Mouse (Mus musculus) hindbrain, embryonic 10.5 days (tissue): ENCODE measurements around the gene Gm49450. TPM values are rescaled to one million over a fixed set of nuclear protein-coding genes. Genes with fewer than 3 reads are reported as not detected.

Experiments used
- polyA plus RNA-seq: library from polyadenylated mRNA; unstranded; fragments of >200 nt; fragmentation: Nextera tagmentation; extraction: Ambion mirVana; gene quantifications from 2 replicates; pipeline ENCODE4 v1.2.1, GENCODE M21; 2016

Gm49450 gene
- polyA plus RNA-seq, 1 experiment from 2014 or later: not detected

Other genes with a start within 250 kb of the Gm49450 start
- 1.7 and 3.1 TPM in 2 replicates for gene Ccdc65, start 245.3 kb downstream of the Gm49450 start, polyA plus RNA-seq
- 12.9 and 15.9 TPM in 2 replicates for gene Fkbp11, start 225.4 kb downstream of the Gm49450 start, polyA plus RNA-seq
- 42.6 and 45.1 TPM in 2 replicates for gene Arf3, start 190.3 kb downstream of the Gm49450 start, polyA plus RNA-seq
- gene Wnt10b, start 175.4 kb downstream of the Gm49450 start, polyA plus RNA-seq: 0.21 and 0.44 TPM in 2 replicates
- 13.7 and 13.8 TPM in 2 replicates for gene Wnt1, start 163.7 kb downstream of the Gm49450 start, polyA plus RNA-seq
- gene Ddn, start 144.1 kb downstream of the Gm49450 start, polyA plus RNA-seq: 0.21 and 0.56 TPM in 2 replicates
- 88.7 and 89.0 TPM in 2 replicates for gene Prkag1, start 122.0 kb downstream of the Gm49450 start, polyA plus RNA-seq
- gene Kmt2d, start 82.3 kb downstream of the Gm49450 start, polyA plus RNA-seq: 10.2 and 11.2 TPM in 2 replicates
- gene Rhebl1, start 59.0 kb downstream of the Gm49450 start, polyA plus RNA-seq: 21.0 and 25.7 TPM in 2 replicates
- 0.42 and 0.46 TPM in 2 replicates for gene Dhh, start 55.0 kb downstream of the Gm49450 start, polyA plus RNA-seq
- 22.3 and 25.5 TPM in 2 replicates for gene Lmbr1l, start 35.3 kb downstream of the Gm49450 start, polyA plus RNA-seq
- gene Tuba1b, start 19.0 kb downstream of the Gm49450 start, polyA plus RNA-seq: 2,254 and 2,463 TPM in 2 replicates
- 4,838 and 8,764 TPM in 2 replicates for gene Tuba1a, start 152 bp upstream of the Gm49450 start, polyA plus RNA-seq
- 111 and 135 TPM in 2 replicates for gene Tuba1c, start 76.3 kb upstream of the Gm49450 start, polyA plus RNA-seq
- gene Prph, start 101.6 kb upstream of the Gm49450 start, polyA plus RNA-seq: 9.7 and 14.4 TPM in 2 replicates
- gene Troap, start 121.0 kb upstream of the Gm49450 start, polyA plus RNA-seq: 41.6 and 46.8 TPM in 2 replicates
- 0.78 and 8.7 TPM in 2 replicates for gene C1ql4, start 134.3 kb upstream of the Gm49450 start, polyA plus RNA-seq
- gene Dnajc22, start 139.6 kb upstream of the Gm49450 start, polyA plus RNA-seq: 1.9 and 2.2 TPM in 2 replicates
- 58.4 and 62.6 TPM in 2 replicates for gene Spats2, start 172.4 kb upstream of the Gm49450 start, polyA plus RNA-seq